Mouse (Mus musculus) intestine, embryonic 14.5 days (tissue): ENCODE results near the gene Rasgrf2. TPM values are rescaled to one million over a fixed set of nuclear protein-coding genes. Genes with fewer than 3 reads are reported as not detected.

Experiments
- ATAC-seq: fragments of 200-750 bp; cut with Nextera tagmentation; replicated peaks from 2 replicates; pipeline ENCODE4 v1.8.0; 2017; ENCODE audit warnings: low read depth, moderate number of reproducible peaks, moderate TSS enrichment, moderate library complexity; ENCODE audit not compliant: low FRiP score, low TSS enrichment
- DNase-seq: peaks from one replicate; pipeline ENCODE4 v3.0.0-alpha.2; 2018; ENCODE audit warnings: low spot score
- H3K27ac ChIP-seq: fragments of 300-500 bp; sonication (generic); 2 replicates; pipeline ENCODE4 v1.5.1; 2014; ENCODE audit warnings: low read depth, mild to moderate bottlenecking, control low read depth
- H3K27me3 ChIP-seq: fragments of 300-500 bp; sonication (generic); replicated peaks from 2 replicates; pipeline ENCODE4 v1.6.1; 2014; ENCODE audit warnings: low read length, control low read depth; ENCODE audit not compliant: control insufficient read depth, insufficient read depth
- H3K36me3 ChIP-seq: fragments of 300-500 bp; sonication (generic); 2 replicates; pipeline ENCODE4 v1.6.1; 2014; ENCODE audit warnings: low read length, control low read depth; ENCODE audit not compliant: control insufficient read depth, insufficient read depth
- H3K4me1 ChIP-seq: fragments of 300-500 bp; sonication (generic); replicated peaks from 2 replicates; pipeline ENCODE4 v1.6.1; 2014; ENCODE audit warnings: low read length, control low read depth, mixed read lengths; ENCODE audit not compliant: control insufficient read depth, insufficient read depth
- H3K4me2 ChIP-seq: fragments of 300-500 bp; sonication (generic); 2 replicates; pipeline ENCODE4 v1.6.1; 2014; ENCODE audit warnings: low read length
- H3K4me3 ChIP-seq: fragments of 300-500 bp; sonication (generic); 2 replicates; pipeline ENCODE4 v1.5.1; 2014; ENCODE audit warnings: low read depth, low read length, control low read depth, mixed read lengths
- H3K9ac ChIP-seq: fragments of 300-500 bp; sonication (generic); 2 replicates; pipeline ENCODE4 v1.6.1; 2014; ENCODE audit warnings: mild to moderate bottlenecking, low read length
- H3K9me3 ChIP-seq: fragments of 300-500 bp; sonication (generic); 2 replicates; pipeline ENCODE4 v1.6.1; 2016; ENCODE audit warnings: low read length, control low read depth; ENCODE audit not compliant: control insufficient read depth
- WGBS: fragments of 180-500 bp; shearing (Covaris S2); extraction: QIAGEN DNeasy Blood & Tissue Kit; methylation state at CpG from one replicate; pipeline ENCODE4 v1.1.7; 2014; 5-methylcytosine and 5-hydroxymethylcytosine counted together
- polyA plus RNA-seq: library from polyadenylated mRNA; unstranded; fragments of >200 nt; fragmentation: Nextera tagmentation; extraction: Ambion mirVana; gene quantifications from 2 replicates; pipeline ENCODE4 v1.2.1, GENCODE M21; 2014

Gene Rasgrf2
- polyA plus RNA-seq, 1 experiment from 2014 or later: 1.5 TPM

DNA sequence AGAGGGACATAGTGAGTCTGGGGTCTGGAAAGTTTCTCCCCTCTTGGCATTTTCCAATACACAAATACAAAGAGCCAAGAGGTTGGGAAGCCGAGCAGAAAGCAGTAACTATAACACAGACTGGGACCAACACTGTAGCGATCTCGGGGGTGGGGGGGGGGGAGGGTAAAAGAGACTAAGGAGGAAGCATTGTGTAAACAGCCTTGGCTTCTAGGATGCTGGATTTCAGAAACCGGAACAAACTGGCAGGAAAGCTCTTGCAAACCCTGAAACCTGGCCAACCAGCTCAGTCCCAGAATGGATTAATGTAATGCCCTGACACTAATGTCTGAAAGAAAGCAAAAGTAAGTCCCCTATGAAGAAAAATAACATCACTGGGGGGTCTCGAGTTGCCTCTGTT is 11.8 kb downstream of the Rasgrf2 start:
- H3K9ac ChIP-seq: no peak overlapping the region
- H3K27me3 ChIP-seq: no peaks in the 10 kb centered on the region
- H3K9me3 ChIP-seq: no peaks in the 10 kb centered on the region
- H3K36me3 ChIP-seq: no peaks in the 10 kb centered on the region
- WGBS: 42% methylated on average over 5 of the region's 5 CpGs
- no peak for DNase-seq
- no peak overlapping the region for H3K27ac ChIP-seq
- H3K4me3 ChIP-seq: no peak overlapping the region
- H3K4me1 ChIP-seq: no peaks in the 10 kb centered on the region
- H3K4me2 ChIP-seq: no peak overlapping the region
- no peak for ATAC-seq

DNA sequence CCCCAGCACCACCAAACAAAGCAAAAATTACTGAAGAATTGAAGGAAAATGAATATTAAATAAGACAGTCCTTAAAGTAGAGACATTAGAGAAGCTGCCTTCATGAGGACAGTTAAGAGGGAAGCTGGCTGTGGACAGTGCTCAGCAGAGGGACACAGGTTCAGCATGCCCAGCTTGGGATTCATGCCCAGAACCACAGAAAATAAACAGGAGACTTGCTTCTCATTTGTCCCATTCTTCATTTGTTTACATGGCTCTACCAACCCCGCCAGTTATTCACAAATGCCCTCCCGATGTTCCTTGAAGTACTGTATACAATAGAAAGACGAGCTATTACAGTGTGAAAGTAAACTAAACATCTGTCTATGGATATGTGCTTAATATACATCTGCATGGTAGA is 17.4 kb downstream of the Rasgrf2 start:
- ATAC-seq (no peak), DNase-seq (no peak)
- H3K9ac ChIP-seq: no peak overlapping the region
- no peaks in the 10 kb centered on the region for H3K4me1 ChIP-seq
- 0 out of 2 replicates have a peak overlapping the region, but pooled peaks have one; percentile 22 for H3K27ac ChIP-seq
- no peaks in the 10 kb centered on the region for H3K9me3 ChIP-seq
- no peaks in the 10 kb centered on the region for H3K36me3 ChIP-seq
- 30% methylated on average over 3 of the region's 3 CpGs for WGBS
- no peaks in the 10 kb centered on the region for H3K27me3 ChIP-seq
- no peak overlapping the region for H3K4me3 ChIP-seq
- no peak overlapping the region for H3K4me2 ChIP-seq

- DNase-seq: no peak
- WGBS: 78% methylated on average over 4 of the region's 4 CpGs
- no peak overlapping the region for H3K27ac ChIP-seq
- no peaks in the 10 kb centered on the region for H3K4me1 ChIP-seq
- no peaks in the 10 kb centered on the region for H3K27me3 ChIP-seq
- ATAC-seq: no peak
- no peak overlapping the region for H3K9ac ChIP-seq
- no peak overlapping the region for H3K4me2 ChIP-seq
- H3K9me3 ChIP-seq: no peaks in the 10 kb centered on the region
- H3K36me3 ChIP-seq: no peaks in the 10 kb centered on the region
- H3K4me3 ChIP-seq: no peak overlapping the region
Observed at GRCm38 (mm10) chr13:92108237-92108636, 23.2 kb downstream of the Rasgrf2 start.

- no peak overlapping the region for H3K9ac ChIP-seq
- ATAC-seq: no peak
- H3K4me3 ChIP-seq: no peak overlapping the region
- no peak overlapping the region for H3K27ac ChIP-seq
- no peak overlapping the region for H3K4me2 ChIP-seq
- DNase-seq: no peak
- 33% methylated on average over 7 of the region's 7 CpGs for WGBS
- no peaks in the 10 kb centered on the region for H3K4me1 ChIP-seq
- H3K27me3 ChIP-seq: no peaks in the 10 kb centered on the region
- no peaks in the 10 kb centered on the region for H3K36me3 ChIP-seq
- H3K9me3 ChIP-seq: no peaks in the 10 kb centered on the region
Observed at GRCm38 (mm10) chr13:92104259-92104658, 27.2 kb downstream of the Rasgrf2 start.

GRCm38 (mm10) chr13:92098484-92098883 is 33.0 kb downstream of the Rasgrf2 start:
- Histone ChIP-seq H3K36me3 (no peaks in the 10 kb centered on the region), H3K9ac (no peak overlapping the region)

DNA sequence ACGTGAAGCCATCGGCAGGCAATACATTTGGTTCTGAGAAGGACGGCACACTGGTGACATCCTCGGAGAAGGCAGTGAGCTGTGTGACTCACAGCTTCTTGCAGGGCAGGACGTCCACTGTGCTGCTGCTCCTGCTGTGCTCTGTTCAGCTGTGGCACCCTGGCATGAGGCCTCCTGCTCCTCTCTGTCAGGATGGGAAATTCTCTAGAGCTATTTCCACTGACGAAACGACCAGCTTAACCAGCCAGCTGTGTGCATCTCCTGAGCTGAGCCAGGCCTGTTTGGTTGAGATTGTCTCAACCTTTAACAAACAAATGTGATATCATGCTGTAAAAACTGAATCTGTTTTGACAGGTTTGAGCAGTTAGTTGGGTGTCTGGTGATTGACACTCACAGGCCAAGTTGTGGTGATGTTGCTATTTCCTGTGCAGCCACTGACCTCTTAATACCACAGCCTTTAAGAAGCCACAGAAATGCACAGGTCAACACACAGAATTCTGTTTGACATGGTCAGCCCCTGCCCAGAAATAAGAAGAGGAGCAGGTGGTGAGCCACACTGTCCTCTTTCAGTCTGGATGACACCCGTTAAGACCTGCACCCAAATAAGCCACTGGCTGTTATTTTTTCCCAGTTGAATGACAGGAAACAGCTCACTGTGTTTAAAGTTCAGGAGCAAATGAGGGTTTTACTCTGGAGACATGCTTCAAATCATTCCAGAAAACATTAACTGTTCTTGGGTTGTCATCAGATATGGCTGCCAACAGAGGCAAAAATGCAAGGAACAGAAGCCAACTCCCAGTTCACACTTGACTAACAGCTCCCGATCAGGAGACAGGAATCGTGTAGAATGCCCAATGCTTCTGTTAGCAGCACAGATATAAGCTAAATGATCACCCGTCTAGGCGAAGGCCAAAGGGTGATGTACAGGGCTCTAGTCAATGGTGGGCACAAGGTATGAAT is 36.0 kb downstream of the Rasgrf2 start:
- no peak overlapping the region for H3K27ac ChIP-seq
- H3K4me3 ChIP-seq: no peak overlapping the region
- WGBS: 66% methylated on average over 12 of the region's 12 CpGs
- H3K9me3 ChIP-seq: no peaks in the 10 kb centered on the region
- no peak overlapping the region for H3K9ac ChIP-seq
- ATAC-seq (no peak), DNase-seq (no peak)
- no peaks in the 10 kb centered on the region for H3K4me1 ChIP-seq
- H3K36me3 ChIP-seq: no peaks in the 10 kb centered on the region
- no peaks in the 10 kb centered on the region for H3K27me3 ChIP-seq
- H3K4me2 ChIP-seq: no peak overlapping the region

More at GRCm38 (mm10) chr13:92098484-92098883, 33.0 kb downstream of the Rasgrf2 start:
- Histone ChIP-seq H3K4me1 (no peaks in the 10 kb centered on the region), H3K27me3 (no peaks in the 10 kb centered on the region), H3K9me3 (no peaks in the 10 kb centered on the region), H3K27ac (no peak overlapping the region), H3K4me2 (no peak overlapping the region), H3K4me3 (no peak overlapping the region)
- WGBS: 30% methylated on average over 7 of the region's 7 CpGs
- DNase-seq (no peak), ATAC-seq (no peak)

GRCm38 (mm10) chr13:92093712-92094290 is 37.7 kb downstream of the Rasgrf2 start:
- Histone ChIP-seq H3K27ac (no peak overlapping the region), H3K4me3 (no peak overlapping the region), H3K9me3 (no peaks in the 10 kb centered on the region), H3K4me1 (no peaks in the 10 kb centered on the region), H3K36me3 (no peaks in the 10 kb centered on the region), H3K27me3 (no peaks in the 10 kb centered on the region), H3K9ac (no peak overlapping the region), H3K4me2 (no peak overlapping the region)
- WGBS: 72% methylated on average over 6 of the region's 6 CpGs
- ATAC-seq (no peak), DNase-seq (no peak)

DNA sequence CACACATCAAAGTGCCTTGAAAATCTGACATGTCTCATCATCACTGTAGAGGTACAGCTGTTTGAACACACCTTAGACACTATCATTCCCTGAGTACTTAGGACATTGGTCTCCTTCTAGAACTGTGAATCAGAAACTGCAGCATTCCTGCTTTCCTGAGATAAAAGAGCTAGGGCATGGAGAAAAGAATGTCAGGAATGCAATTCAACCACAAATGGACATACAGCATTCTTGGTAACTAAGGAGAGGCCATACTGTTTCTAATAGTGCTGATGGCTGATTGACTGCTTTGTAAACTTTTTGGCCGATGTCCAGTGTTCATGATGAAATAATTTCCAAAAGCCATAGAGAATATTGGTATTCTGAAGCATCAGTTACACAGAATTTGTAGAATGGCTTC is 58.3 kb downstream of the Rasgrf2 start:
- Histone ChIP-seq H3K27ac (no peak overlapping the region), H3K4me3 (no peak overlapping the region), H3K27me3 (no peaks in the 10 kb centered on the region), H3K4me2 (no peak overlapping the region), H3K9ac (no peak overlapping the region), H3K4me1 (no peaks in the 10 kb centered on the region), H3K9me3 (no peaks in the 10 kb centered on the region), H3K36me3 (no peaks in the 10 kb centered on the region)
- 33% methylated on average over 1 of the region's 1 CpGs for WGBS
- DNase-seq (no peak), ATAC-seq (no peak)
